Mouse (Mus musculus) forebrain, embryonic 11.5 days (tissue): ENCODE data around the gene Slc25a40. TPM values are rescaled to one million over a fixed set of nuclear protein-coding genes. Genes with fewer than 3 reads are reported as not detected.

Experiments
- ATAC-seq: fragments of 200-750 bp; cut with Nextera tagmentation; replicated peaks from 2 replicates; pipeline ENCODE4 v1.8.0; 2017; ENCODE audit warnings: moderate TSS enrichment; ENCODE audit not compliant: low FRiP score
- DNase-seq: peaks from one replicate; pipeline ENCODE4 v3.0.0-alpha.2; 2017; ENCODE audit warnings: low spot score
- H3K27ac ChIP-seq: fragments of 300-500 bp; sonication (generic); 2 replicates; pipeline ENCODE4 v1.5.1; 2014; ENCODE audit warnings: low read depth, low read length
- H3K27me3 ChIP-seq: fragments of 300-500 bp; sonication (generic); 2 replicates; pipeline ENCODE4 v1.6.1; 2014; ENCODE audit warnings: mild to moderate bottlenecking, low read length, mixed read lengths; ENCODE audit not compliant: control insufficient read depth, insufficient read depth
- H3K36me3 ChIP-seq: fragments of 300-500 bp; sonication (generic); 2 replicates; pipeline ENCODE4 v1.6.1; 2014; ENCODE audit warnings: mild to moderate bottlenecking, low read length, moderate library complexity, mixed read lengths; ENCODE audit not compliant: control insufficient read depth, insufficient read depth
- H3K4me1 ChIP-seq: fragments of 300-500 bp; sonication (generic); replicated peaks from 2 replicates; pipeline ENCODE4 v1.6.1; 2014; ENCODE audit warnings: low read length, mixed read lengths; ENCODE audit not compliant: control insufficient read depth, insufficient read depth
- H3K4me2 ChIP-seq: fragments of 300-500 bp; sonication (generic); 2 replicates; pipeline ENCODE4 v1.6.1; 2014; ENCODE audit warnings: low read depth, mild to moderate bottlenecking, low read length, moderate library complexity, mixed read lengths; ENCODE audit not compliant: severe bottlenecking
- H3K4me3 ChIP-seq: fragments of 300-500 bp; sonication (generic); 2 replicates; pipeline ENCODE4 v1.5.1; 2014; ENCODE audit warnings: low read depth, low read length
- H3K9ac ChIP-seq: fragments of 300-500 bp; sonication (generic); 2 replicates; pipeline ENCODE4 v1.6.1; 2014; ENCODE audit warnings: low read length
- H3K9me3 ChIP-seq: fragments of 300-500 bp; sonication (generic); 2 replicates; pipeline ENCODE4 v1.6.1; 2016; ENCODE audit warnings: low read length, mixed read lengths; ENCODE audit not compliant: control insufficient read depth
- WGBS: fragments of 180-500 bp; shearing (Covaris S2); extraction: QIAGEN DNeasy Blood & Tissue Kit; methylation state at CpG from one replicate; pipeline ENCODE4 v1.1.7; 2014; 5-methylcytosine and 5-hydroxymethylcytosine counted together
- polyA plus RNA-seq: library from polyadenylated mRNA; unstranded; fragments of >200 nt; fragmentation: Nextera tagmentation; extraction: Ambion mirVana; gene quantifications from 2 replicates; pipeline ENCODE4 v1.2.1, GENCODE M21; 2014

The Slc25a40 gene
- polyA plus RNA-seq, 1 experiment from 2014 or later, result 11.9 TPM

- Histone ChIP-seq H3K27me3 (no peaks in the 10 kb centered on the region), H3K4me1 (peaks cover 3% of the 10 kb centered on the region; the same call in 1 of the 2 replicates), H3K4me2 (no peak overlapping the region), H3K27ac (no peak overlapping the region), H3K4me3 (no peak overlapping the region), H3K36me3 (peaks cover 4% of the 10 kb centered on the region; the same call in 1 of the 2 replicates), H3K9me3 (no peaks in the 10 kb centered on the region), H3K9ac (no peak overlapping the region)
- WGBS, result 37% methylated on average over 1 of the region's 1 CpGs
- DNase-seq (no peak), ATAC-seq (no peak)
These were observed 5.2 kb upstream of the Slc25a40 start for GRCm38 (mm10) chr5:8417443-8417842.

- H3K27ac ChIP-seq, result no peak overlapping the region
- peaks cover 3% of the 10 kb centered on the region; the same call in 1 of the 2 replicates for H3K4me1 ChIP-seq
- 11% methylated on average over 3 of the region's 3 CpGs for WGBS
- H3K4me3 ChIP-seq, result peak overlapping the region; percentile 85
- H3K27me3 ChIP-seq, result no peaks in the 10 kb centered on the region
- peak overlapping the region; percentile 90; the same call in 1 of the 2 replicates for H3K9ac ChIP-seq
- H3K36me3 ChIP-seq, result peaks cover 4% of the 10 kb centered on the region; the same call in 1 of the 2 replicates
- DNase-seq (no peak), ATAC-seq (no peak)
- no peaks in the 10 kb centered on the region for H3K9me3 ChIP-seq
- peak overlapping the region; percentile 55 for H3K4me2 ChIP-seq
These were observed 1.2 kb upstream of the Slc25a40 start for GRCm38 (mm10) chr5:8421424-8421823.

GRCm38 (mm10) chr5:8422932-8423928, 580 bp downstream of the Slc25a40 start:
- Histone ChIP-seq H3K4me3 (peak overlapping the region; percentile 85), H3K27me3 (no peaks in the 10 kb centered on the region), H3K4me2 (peak overlapping the region; percentile 49), H3K9me3 (no peaks in the 10 kb centered on the region), H3K27ac (no peak overlapping the region; the same call in 1 of the 2 replicates), H3K4me1 (peaks cover 3% of the 10 kb centered on the region; the same call in 1 of the 2 replicates), H3K36me3 (peaks cover 4% of the 10 kb centered on the region; the same call in 1 of the 2 replicates), H3K9ac (peak overlapping the region; percentile 90)
- ATAC-seq (no peak), DNase-seq (no peak)
- WGBS, result under 1% methylated on average over 38 of the region's 40 CpGs

- peak overlapping the region; percentile 49 for H3K4me2 ChIP-seq
- H3K9ac ChIP-seq, result peak overlapping the region; percentile 90
- DNase-seq (no peak), ATAC-seq (no peak)
- H3K27ac ChIP-seq, result no peak overlapping the region
- H3K27me3 ChIP-seq, result no peaks in the 10 kb centered on the region
- peaks cover 3% of the 10 kb centered on the region; the same call in 1 of the 2 replicates for H3K4me1 ChIP-seq
- no peaks in the 10 kb centered on the region for H3K9me3 ChIP-seq
- WGBS, result 18% methylated on average over 7 of the region's 7 CpGs
- peaks cover 4% of the 10 kb centered on the region; the same call in 1 of the 2 replicates for H3K36me3 ChIP-seq
- peak overlapping the region; percentile 85 for H3K4me3 ChIP-seq
These were observed 1.5 kb downstream of the Slc25a40 start for GRCm38 (mm10) chr5:8424116-8424515.

- ATAC-seq (no peak), DNase-seq (no peak)
- H3K36me3 ChIP-seq, result no peaks in the 10 kb centered on the region
- no peaks in the 10 kb centered on the region for H3K9me3 ChIP-seq
- no peak overlapping the region for H3K27ac ChIP-seq
- H3K4me2 ChIP-seq, result no peak overlapping the region
- H3K4me1 ChIP-seq, result peaks cover 2% of the 10 kb centered on the region; the same call in 1 of the 2 replicates
- H3K9ac ChIP-seq, result no peak overlapping the region
- no peak overlapping the region for H3K4me3 ChIP-seq
- no peaks in the 10 kb centered on the region for H3K27me3 ChIP-seq
- WGBS, result 88% methylated on average over 5 of the region's 5 CpGs
These were observed 3.2 kb downstream of the Slc25a40 start for GRCm38 (mm10) chr5:8425899-8426298.

GRCm38 (mm10) chr5:8437481-8438156, 15.0 kb downstream of the Slc25a40 start:
- DNase-seq (no peak), ATAC-seq (no peak)
- no peaks in the 10 kb centered on the region for H3K4me1 ChIP-seq
- H3K9ac ChIP-seq, result no peak overlapping the region
- WGBS, result 91% methylated on average over 5 of the region's 5 CpGs
- H3K4me3 ChIP-seq, result no peak overlapping the region
- H3K36me3 ChIP-seq, result no peaks in the 10 kb centered on the region
- H3K9me3 ChIP-seq, result no peaks in the 10 kb centered on the region
- no peak overlapping the region for H3K4me2 ChIP-seq
- no peak overlapping the region for H3K27ac ChIP-seq
- H3K27me3 ChIP-seq, result no peaks in the 10 kb centered on the region

GRCm38 (mm10) chr5:8439095-8439494, 16.4 kb downstream of the Slc25a40 start:
- no peaks in the 10 kb centered on the region for H3K36me3 ChIP-seq
- H3K27ac ChIP-seq, result no peak overlapping the region
- H3K4me1 ChIP-seq, result no peaks in the 10 kb centered on the region
- H3K27me3 ChIP-seq, result no peaks in the 10 kb centered on the region
- DNase-seq (no peak), ATAC-seq (no peak)
- no peak overlapping the region for H3K4me3 ChIP-seq
- 85% methylated on average over 2 of the region's 2 CpGs for WGBS
- no peak overlapping the region for H3K4me2 ChIP-seq
- H3K9me3 ChIP-seq, result no peaks in the 10 kb centered on the region
- no peak overlapping the region for H3K9ac ChIP-seq

GRCm38 (mm10) chr5:8455565-8455964, 32.9 kb downstream of the Slc25a40 start:
- no peaks in the 10 kb centered on the region for H3K9me3 ChIP-seq
- no peak overlapping the region for H3K9ac ChIP-seq
- no peaks in the 10 kb centered on the region for H3K4me1 ChIP-seq
- no peak overlapping the region for H3K4me2 ChIP-seq
- H3K27me3 ChIP-seq, result no peaks in the 10 kb centered on the region
- no peaks in the 10 kb centered on the region for H3K36me3 ChIP-seq
- no peak for ATAC-seq
- no peak overlapping the region for H3K27ac ChIP-seq
- DNase-seq, result no peak
- H3K4me3 ChIP-seq, result no peak overlapping the region
